In genomic region chr12:83949776-83950492, GRCm38 (mm10) we compare ENCODE assay signal across 9 mouse cellular contexts. TPM values are rescaled to one million over a fixed set of nuclear protein-coding genes. Genes with fewer than 3 reads are reported as not detected.
DNase-seq lines count a peak whose midpoint lies in the region; ATAC-seq and TF ChIP-seq lines count a peak whose summit lies in the region.
"Had no signal": no experiment of that assay in that cellular context is flagged by ENCODE, and none has a peak within 500 bp of the region (broad histone marks: within the 10 kb centered on the region; RNA-seq: fewer than 3 reads in every experiment).

No protein-coding gene starts in this region.

- no peak for TF ChIP-seq POLR2A in cerebellum, adult 2 months (IDR thresholded peaks at IDR 0.05; ENCODE audit: borderline replicate concordance, insufficient read depth, low read length)

- no peaks in the 10 kb centered on the region for H3K27me3 ChIP-seq in cerebellum, adult 2 months (ENCODE audit: control insufficient read depth, insufficient read depth, low read length)
- no peaks in the 10 kb centered on the region for H3K27me3 ChIP-seq in forebrain, embryonic 15.5 days
- H3K27me3 ChIP-seq in lung, postnatal 0 days (replicated peaks; ENCODE audit: insufficient read depth, low read length) = no peaks in the 10 kb centered on the region

- H3K9ac ChIP-seq in forebrain, embryonic 15.5 days (replicated peaks) = peak overlapping the region; percentile 74
- H3K9ac ChIP-seq in lung, postnatal 0 days (replicated peaks; ENCODE audit: low read depth) = peak overlapping the region; percentile 79; the same call in 1 of the 2 replicates

- no peaks in the 10 kb centered on the region for H3K9me3 ChIP-seq in forebrain, embryonic 15.5 days
- no peaks in the 10 kb centered on the region for H3K9me3 ChIP-seq in lung, postnatal 0 days (ENCODE audit: low read length)

- H3K4me1 ChIP-seq in cerebellum, adult 2 months (ENCODE audit: control insufficient read depth, insufficient read depth, low read length) = no peaks in the 10 kb centered on the region; the same call in 1 of the 2 replicates
- H3K4me1 ChIP-seq in forebrain, embryonic 15.5 days = peaks cover 31% of the 10 kb centered on the region
- H3K4me1 ChIP-seq in lung, postnatal 0 days (ENCODE audit: insufficient read depth, low read depth, low read length) = 0 out of 2 replicates have a peak, but pooled peaks cover 5% of the 10 kb centered on the region

- TF ChIP-seq CTCF in cerebellum, adult 2 months (IDR thresholded peaks at IDR 0.05; ENCODE audit: borderline replicate concordance, insufficient read depth, low read depth, low read length) = no peak
- no peak for TF ChIP-seq CTCF in lung, postnatal 0 days (IDR thresholded peaks at IDR 0.05)

- WGBS in cerebellum, adult 2 months = 28% methylated on average over 11 of the region's 11 CpGs
- WGBS in forebrain, embryonic 15.5 days = 31% methylated on average over 11 of the region's 11 CpGs
- 18% methylated on average over 11 of the region's 11 CpGs for WGBS in lung, postnatal 0 days

- no peak for DNase-seq in cerebellum, adult 2 months
- DNase-seq in cerebellum, postnatal 25 days = no peak
- peak; percentile 8 for DNase-seq in 3T3-L1 (ENCODE audit: low read depth, low spot score)
- DNase-seq in lung, postnatal 0 days (ENCODE audit: low spot score) = no peak
- DNase-seq in embryo, embryonic 9.5 days (ENCODE audit: extremely low spot score) = no peak
- no peak for DNase-seq in ovary, adult 18-20 months (ENCODE audit: low spot score)
- no peak for DNase-seq in adrenal gland, postnatal 25 days

- H3K4me3 ChIP-seq in cerebellum, adult 2 months (replicated peaks; ENCODE audit: insufficient read depth, low read depth, low read length) = peak overlapping the region; percentile 71
- peak overlapping the region; percentile 72 for H3K4me3 ChIP-seq in forebrain, embryonic 15.5 days
- peak overlapping the region; percentile 78 for H3K4me3 ChIP-seq in lung, postnatal 0 days (ENCODE audit: low read depth, low read length)

- ATAC-seq in forebrain, embryonic 15.5 days (replicated peaks) = no peak
- no peak for ATAC-seq in lung, postnatal 0 days

- H3K27ac ChIP-seq in cerebellum, adult 2 months (ENCODE audit: insufficient read depth, low read length) = no peak overlapping the region
- no peak overlapping the region for H3K27ac ChIP-seq in forebrain, embryonic 15.5 days (replicated peaks)
- H3K27ac ChIP-seq in lung, postnatal 0 days (ENCODE audit: low read length) = peak overlapping the region; percentile 84

- H3K36me3 ChIP-seq in forebrain, embryonic 15.5 days = no peaks in the 10 kb centered on the region
- no peaks in the 10 kb centered on the region for H3K36me3 ChIP-seq in lung, postnatal 0 days (ENCODE audit: insufficient read depth, low read length)

- TF ChIP-seq EP300 in lung, postnatal 0 days (IDR thresholded peaks at IDR 0.05) = 0 out of 2 replicates have a peak, but pooled peaks have one; percentile 8

- peak overlapping the region; percentile 72 for H3K4me2 ChIP-seq in forebrain, embryonic 15.5 days (replicated peaks)
- H3K4me2 ChIP-seq in lung, postnatal 0 days (replicated peaks; ENCODE audit: low read depth, low read length) = peak overlapping the region; percentile 98

RNA-seq across cellular contexts. Expression of gene Riox1, which starts 0.5 kb away (rescaled TPM):
- 8.9 and 9.6 TPM in 2 replicates for polyA plus RNA-seq in cerebellum, adult 2 months (2012; rRNA removed)
- polyA plus RNA-seq in forebrain, embryonic 15.5 days (2015; fragmentation: Nextera tagmentation; extraction: Ambion mirVana) = 13.0 and 13.7 TPM in 2 replicates
- polyA plus RNA-seq in lung, postnatal 0 days (2015; fragmentation: Nextera tagmentation; extraction: Ambion mirVana) = 11.7 and 11.9 TPM in 2 replicates
- 15.4 and 16.2 TPM in 2 replicates for total RNA-seq in adrenal gland, postnatal 25 days (2021)

RNA-seq across cellular contexts. Expression of gene Numb, which starts 28.2 kb away (rescaled TPM):
- polyA plus RNA-seq in cerebellum, adult 2 months (2012; rRNA removed) = 54.5 and 60.1 TPM in 2 replicates
- polyA plus RNA-seq in forebrain, embryonic 15.5 days (2015; fragmentation: Nextera tagmentation; extraction: Ambion mirVana) = 16.4 and 18.6 TPM in 2 replicates
- polyA plus RNA-seq in lung, postnatal 0 days (2015; fragmentation: Nextera tagmentation; extraction: Ambion mirVana) = 52.6 and 57.8 TPM in 2 replicates
- 47.5 and 52.1 TPM in 2 replicates for total RNA-seq in adrenal gland, postnatal 25 days (2021)

RNA-seq across cellular contexts. Expression of gene Heatr4, which starts 34.7 kb away (rescaled TPM):
- polyA plus RNA-seq in cerebellum, adult 2 months (2012; rRNA removed) = 0.03 and 0.05 TPM in 2 replicates
- not detected in 2 replicates for polyA plus RNA-seq in forebrain, embryonic 15.5 days (2015; fragmentation: Nextera tagmentation; extraction: Ambion mirVana)
- polyA plus RNA-seq in lung, postnatal 0 days (2015; fragmentation: Nextera tagmentation; extraction: Ambion mirVana) = not detected in 2 replicates
- not detected in 2 replicates for total RNA-seq in adrenal gland, postnatal 25 days (2021)
- total RNA-seq: hematopoietic stem cell, adult 5-6 weeks had no signal

RNA-seq across cellular contexts. Expression of gene Acot2, which starts 37.7 kb away (rescaled TPM):
- polyA plus RNA-seq in cerebellum, adult 2 months (2012; rRNA removed) = 6.4 and 6.8 TPM in 2 replicates
- 11.3 and 12.4 TPM in 2 replicates for polyA plus RNA-seq in forebrain, embryonic 15.5 days (2015; fragmentation: Nextera tagmentation; extraction: Ambion mirVana)
- polyA plus RNA-seq in lung, postnatal 0 days (2015; fragmentation: Nextera tagmentation; extraction: Ambion mirVana) = 79.7 and 99.8 TPM in 2 replicates
- 15.2 and 17.1 TPM in 2 replicates for total RNA-seq in adrenal gland, postnatal 25 days (2021)

RNA-seq across cellular contexts. Expression of gene Acot1, which starts 59.4 kb away (rescaled TPM):
- 18.2 and 19.3 TPM in 2 replicates for polyA plus RNA-seq in cerebellum, adult 2 months (2012; rRNA removed)
- 74.0 and 86.6 TPM in 2 replicates for polyA plus RNA-seq in forebrain, embryonic 15.5 days (2015; fragmentation: Nextera tagmentation; extraction: Ambion mirVana)
- polyA plus RNA-seq in lung, postnatal 0 days (2015; fragmentation: Nextera tagmentation; extraction: Ambion mirVana) = 164 and 195 TPM in 2 replicates
- 6.3 and 7.7 TPM in 2 replicates for total RNA-seq in adrenal gland, postnatal 25 days (2021)
